Mouse (Mus musculus): ENCODE measurements around the gene D930007J09Rik.

Gene D930007J09Rik

DNA sequence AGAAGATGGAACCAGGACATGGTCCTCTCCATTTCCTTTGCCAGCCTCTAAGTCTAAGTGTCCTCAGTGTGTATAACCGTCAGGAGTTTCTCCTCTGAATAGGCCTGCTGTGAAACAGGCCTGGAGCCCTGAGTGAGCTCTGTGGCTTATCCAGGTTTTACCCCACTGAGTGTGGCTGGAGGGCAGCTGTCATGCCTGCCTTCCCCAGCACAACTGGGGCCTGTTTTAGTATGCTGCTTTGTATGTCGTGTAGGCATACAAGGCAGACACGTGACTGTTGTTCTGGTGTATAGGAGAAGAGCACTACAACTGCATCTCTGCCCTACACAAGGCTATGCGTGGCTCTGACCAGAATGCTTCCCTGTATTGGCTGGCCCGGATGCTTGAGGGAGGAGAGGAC, 17.3 kb upstream of the D930007J09Rik start:
- DNase-seq (ENCODE audit: extremely low spot score) = no peak

DNA sequence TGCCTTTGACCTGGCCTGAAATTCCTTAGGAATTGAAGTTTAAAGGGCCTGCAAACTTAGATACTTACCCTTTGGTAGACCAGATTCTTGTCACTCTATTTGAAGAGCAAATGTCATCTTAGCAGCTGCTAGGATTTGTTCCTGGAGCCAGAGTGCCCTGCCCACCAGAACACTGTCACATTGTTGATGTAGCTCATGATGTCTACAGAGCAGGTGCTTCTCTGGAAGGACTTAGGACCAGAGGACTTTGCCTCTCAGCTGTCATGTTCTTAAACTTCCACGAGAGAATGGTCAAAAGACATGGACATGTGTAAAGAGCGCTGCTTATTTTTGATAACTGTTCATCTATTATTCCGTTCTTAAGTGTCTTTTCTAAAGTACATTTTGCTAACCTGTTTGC, 16.6 kb upstream of the D930007J09Rik start:
- no peak for DNase-seq (ENCODE audit: extremely low spot score)

DNA sequence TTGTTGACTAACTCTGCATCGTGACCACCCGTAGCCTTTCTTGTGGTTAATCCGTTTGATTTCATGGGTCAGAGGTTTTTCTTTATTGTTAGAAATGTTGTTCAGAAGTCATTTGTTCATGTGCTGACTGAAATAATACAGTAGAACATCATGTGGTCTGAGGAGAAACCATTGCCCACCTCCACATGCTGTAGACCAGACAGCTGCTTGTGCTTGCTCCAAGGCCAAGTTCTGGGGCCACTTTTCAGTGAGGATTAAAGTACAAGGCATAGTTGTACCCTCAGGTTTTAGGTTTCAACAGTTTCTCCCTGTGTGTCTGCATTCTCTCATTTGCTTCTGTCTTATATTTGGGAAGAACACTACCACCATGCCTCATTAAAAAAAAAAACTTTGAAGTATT, 5.0 kb upstream of the D930007J09Rik start:
- no peak for DNase-seq (ENCODE audit: extremely low spot score)

DNA sequence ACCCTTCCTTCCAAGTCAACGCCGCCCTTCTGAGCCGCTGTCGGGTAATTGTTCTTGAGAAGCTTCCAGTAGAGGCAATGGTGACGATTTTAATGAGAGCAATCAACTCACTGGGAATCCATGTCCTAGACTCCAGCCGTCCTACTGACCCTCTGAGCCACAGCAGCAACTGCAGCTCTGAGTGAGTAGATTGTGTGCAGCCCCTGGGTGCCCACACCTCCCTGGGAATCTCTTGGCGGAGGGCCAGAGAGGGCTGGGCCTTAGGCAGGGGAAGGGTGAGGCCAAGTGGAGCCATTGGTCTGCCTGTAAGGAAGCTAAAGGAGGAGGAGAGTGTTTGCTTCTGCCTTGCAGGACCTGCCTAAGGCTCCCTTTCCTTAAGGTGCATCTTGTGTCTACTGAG, 4.2 kb upstream of the D930007J09Rik start:
- no peak for DNase-seq (ENCODE audit: extremely low spot score)

DNA sequence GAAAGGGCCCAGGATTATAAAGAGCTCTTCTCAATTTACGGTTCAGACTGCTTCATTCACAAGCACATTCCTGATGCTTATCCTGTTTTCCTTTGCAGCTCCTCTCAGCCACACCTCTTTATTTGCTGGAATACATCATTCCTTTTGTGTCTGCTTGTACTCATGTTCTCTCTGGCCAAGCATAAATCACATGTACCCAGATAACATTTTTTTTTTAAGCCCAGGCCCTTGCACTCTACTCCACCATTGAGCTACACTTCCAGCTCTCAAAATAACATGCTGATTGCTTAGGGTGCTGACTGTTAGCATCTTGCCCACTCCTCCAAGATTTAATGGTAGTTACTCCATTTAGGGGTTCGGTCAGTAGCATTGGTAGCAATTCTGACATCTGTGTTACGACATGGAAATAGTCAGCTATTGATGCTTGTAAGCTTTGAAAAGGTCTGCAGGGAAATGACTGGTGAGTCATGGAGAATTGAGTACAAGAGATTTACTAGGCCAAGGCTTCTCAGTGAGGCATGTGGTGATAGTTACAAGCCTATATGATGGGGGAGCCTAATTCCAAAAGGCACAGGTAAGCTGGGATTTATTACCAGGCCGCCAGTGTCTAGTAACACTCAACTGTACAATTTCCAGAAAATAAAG, 1.2 kb upstream of the D930007J09Rik start:
- no peak for DNase-seq (ENCODE audit: extremely low spot score)

DNA sequence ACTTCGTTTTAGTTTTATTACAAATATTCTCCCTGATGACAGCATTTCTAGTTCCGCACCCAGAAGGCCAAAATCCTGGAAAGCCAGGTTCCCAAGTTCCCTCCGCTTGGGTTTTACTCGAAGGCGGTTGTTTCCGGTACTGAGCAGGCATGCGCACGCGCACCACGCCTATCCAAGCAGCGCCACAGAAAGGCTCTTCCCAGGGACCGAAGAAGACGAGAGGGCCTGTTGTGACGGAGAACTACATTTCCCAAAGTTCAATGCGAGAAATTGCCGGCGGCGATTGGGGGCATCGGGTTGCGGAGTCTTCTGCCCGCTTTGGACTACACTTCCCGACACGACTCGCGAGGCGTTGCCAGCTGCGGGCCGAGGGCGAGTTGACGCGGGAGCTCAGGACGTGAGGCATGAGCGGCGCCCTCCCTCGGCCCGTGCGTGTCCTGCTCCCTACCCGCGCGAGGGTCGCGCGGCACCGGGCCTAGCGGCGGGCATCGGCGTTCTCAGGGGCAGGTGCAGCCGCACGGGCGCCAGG, 892 bp downstream of the D930007J09Rik start, which contains the start of gene Wrnip1:
Gene Wrnip1 (plus strand): TSS at position 346 of the 529 bp plus-strand sequence.
- DNase-seq (ENCODE audit: extremely low spot score) = peak; percentile 97

DNA sequence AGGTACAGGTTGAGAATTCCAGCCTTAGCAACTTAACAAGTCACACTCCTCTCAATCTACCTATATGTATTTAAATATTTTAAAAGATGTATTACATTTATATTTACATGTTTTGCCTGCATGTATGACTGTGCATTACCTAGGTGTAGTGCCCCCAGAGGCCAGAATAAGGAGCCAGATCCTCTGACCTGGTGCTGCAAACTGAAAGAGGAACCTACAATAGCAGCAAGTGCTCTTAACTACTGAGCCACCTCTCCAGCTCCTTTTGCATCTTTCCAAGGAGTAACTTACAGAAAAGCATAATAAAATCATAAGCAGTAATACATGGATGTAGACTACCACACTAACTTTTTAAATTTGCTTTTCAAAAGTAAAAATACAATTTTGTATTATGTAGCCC, 1.8 kb downstream of the D930007J09Rik start:
- DNase-seq (ENCODE audit: extremely low spot score) = no peak

DNA sequence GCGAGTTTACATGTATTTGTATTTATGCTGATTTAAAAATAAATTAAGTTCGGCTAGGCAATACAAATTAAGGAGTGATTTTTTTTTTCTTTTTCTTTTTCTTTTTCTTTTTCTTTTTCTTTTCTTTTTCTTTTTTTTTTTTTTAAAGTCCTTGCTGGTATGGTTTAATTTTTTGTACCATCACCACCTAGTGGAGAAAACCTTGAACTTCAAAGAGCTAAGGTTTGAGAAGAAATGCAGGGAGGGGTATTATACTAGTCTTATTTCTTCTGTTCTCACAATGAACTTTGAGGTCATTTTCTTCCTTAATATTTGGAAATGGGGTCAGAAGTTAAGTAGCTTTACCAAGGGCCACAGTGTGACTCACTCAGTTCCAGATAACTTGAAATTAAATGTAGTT, 3.5 kb downstream of the D930007J09Rik start:
- DNase-seq (ENCODE audit: extremely low spot score) = no peak

DNA sequence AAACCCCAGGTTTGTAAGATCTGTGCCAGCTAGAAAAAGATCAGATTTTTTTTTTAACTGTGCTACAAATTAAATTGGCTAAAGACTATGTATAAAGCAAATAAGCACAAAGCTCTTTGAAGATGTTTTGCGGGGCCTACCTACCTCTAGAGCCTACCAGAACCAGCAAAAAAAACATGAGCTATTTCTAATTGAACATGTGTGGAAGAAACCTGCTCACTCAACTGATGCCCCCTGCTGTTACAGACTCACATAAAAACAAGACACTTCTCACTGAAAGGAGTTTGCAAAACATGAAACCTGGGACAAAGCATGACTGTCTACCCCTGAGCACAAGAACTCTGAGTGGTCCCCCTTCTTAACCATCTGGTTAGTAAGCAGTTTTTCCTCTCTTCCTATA, 5.6 kb downstream of the D930007J09Rik start:
- no peak for DNase-seq (ENCODE audit: extremely low spot score)

DNA sequence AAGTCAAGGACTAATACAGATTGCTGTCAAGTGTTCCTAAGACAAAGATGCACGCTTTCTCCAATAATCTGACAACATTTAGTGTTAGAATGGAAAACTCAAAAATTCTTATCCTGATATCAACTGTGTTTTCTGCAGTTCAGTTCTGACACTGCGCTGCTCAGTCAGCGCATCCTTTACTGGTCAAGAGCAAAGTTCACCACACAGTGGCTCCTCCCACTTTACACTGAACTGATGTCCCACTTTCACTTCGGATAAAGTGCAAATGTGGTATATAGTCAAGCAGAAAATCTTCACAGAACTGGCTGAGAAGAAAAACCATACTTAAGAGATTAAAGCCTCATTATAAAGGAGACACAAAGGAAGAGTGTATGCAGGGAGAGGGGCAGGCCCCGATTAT, 7.5 kb downstream of the D930007J09Rik start:
- no peak for DNase-seq (ENCODE audit: extremely low spot score)

DNA sequence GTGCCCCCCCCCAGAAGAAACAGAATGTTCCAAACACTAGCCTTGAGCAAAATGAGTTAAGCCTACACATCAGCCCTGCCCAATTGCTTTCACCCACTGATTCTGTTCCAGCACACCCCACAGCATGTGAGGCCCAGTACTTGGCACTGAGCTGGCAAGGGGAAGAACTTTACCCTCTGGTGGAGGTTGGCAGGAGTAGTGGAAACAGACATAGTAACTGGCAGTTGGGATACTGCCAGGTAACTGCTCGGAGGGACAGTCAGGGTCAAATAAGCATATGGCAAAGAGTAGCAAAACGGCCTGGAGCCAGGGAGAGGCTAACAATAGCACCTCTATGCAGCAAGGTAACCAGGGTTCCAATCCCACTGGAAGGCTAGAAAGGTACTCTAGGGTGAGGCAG, 8.0 kb downstream of the D930007J09Rik start:
- DNase-seq (ENCODE audit: extremely low spot score) = no peak

DNA sequence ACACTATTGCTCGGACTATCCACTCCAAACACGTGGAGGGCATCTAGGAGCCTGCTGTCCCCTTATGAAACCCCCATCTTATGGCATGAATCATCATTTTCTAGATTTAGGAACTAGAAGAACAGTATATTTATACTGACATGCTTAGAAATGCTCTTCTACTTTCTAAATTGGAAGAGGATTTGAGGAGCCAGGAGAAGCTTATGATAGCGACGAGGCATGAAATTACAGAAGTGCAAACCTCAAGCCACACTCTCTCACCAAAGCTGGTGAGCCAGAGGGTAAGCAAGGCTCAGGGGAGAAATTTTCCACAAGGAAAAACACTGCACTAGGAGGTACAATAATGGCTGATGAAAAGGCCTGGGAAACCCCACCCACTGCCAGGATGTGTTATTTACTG, 12.9 kb downstream of the D930007J09Rik start:
- no peak for DNase-seq (ENCODE audit: extremely low spot score)

DNA sequence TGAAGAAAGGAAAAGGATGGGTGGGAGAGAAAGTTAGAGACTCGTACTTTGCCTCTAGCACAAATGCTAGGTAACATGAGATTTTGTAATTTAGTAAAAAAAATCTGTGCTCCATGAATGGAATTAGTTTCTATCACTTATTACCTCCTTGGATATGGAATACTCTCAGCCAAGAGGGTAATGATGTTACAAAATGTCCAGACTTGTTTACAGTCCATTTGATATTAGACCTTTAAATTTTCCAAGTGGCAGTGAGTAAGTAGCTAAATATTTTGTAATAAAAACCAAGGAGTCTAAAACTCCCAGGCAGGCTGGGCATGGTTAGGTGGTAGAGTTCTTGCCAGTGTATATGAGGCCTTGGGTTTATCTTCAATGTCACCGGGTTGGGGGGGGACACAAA, 15.1 kb downstream of the D930007J09Rik start:
- no peak for DNase-seq (ENCODE audit: extremely low spot score)

DNA sequence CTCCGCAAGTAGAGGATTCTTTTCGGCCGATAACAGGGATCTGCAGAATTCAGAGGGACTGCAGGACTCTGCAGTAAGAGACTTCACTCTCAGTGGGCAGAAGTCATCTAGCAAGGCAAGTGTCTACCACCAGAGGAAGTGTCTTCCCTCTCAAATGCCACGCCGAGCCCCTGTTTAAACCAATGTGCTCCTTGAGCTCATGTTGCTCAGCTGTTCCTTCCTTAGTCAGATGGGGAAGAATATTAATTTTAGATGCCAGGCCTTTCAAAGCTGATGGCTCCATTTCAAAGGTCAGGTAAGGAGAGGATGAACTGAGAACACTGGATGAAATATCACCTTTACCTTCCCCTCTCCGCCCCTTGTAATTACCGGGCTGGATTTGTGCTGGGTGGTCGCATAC, 18.8 kb downstream of the D930007J09Rik start, which contains the start of gene Mylk4:
Gene Mylk4 (minus strand): TSS at position 139 of the 400 bp plus-strand sequence.
- no peak for DNase-seq (ENCODE audit: extremely low spot score)

DNA sequence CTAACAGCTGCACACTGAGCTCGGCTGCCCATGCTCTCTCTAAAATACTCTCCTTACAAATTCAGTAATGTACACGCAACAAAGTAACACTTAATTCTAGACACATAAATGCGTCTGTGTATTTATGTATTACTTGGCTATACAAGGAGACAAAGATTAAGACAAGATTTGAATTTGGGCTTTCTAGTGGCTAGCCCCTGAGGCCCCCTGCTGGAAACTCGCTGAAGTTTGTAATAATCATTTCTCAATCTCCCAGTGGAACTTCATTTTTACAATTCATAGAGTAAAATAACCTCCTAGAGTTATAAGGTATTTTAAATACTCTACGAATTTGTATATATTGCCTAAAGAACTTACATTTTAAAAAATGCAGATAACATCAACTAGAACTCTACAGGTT, 19.6 kb downstream of the D930007J09Rik start:
- DNase-seq (ENCODE audit: extremely low spot score) = no peak

DNA sequence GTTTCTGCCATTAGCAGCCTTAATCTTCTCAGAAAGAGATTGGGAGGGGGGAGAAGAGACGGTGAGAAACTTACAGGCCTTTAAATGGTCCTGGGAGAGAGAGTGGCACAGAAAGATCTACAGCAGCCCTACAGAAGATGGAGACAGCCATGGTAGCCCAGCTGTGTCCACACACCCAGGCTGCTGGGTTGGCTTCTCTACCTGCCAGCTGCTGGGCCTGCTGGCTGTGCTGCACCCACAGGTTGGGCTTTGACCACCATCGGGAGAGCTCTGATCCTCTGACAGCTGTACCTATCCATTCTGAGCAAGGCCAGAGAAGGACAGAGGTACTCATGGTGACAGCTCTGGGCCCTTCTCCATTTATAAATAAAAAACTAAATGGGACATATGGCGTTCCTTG, 23.8 kb downstream of the D930007J09Rik start:
- no peak for DNase-seq (ENCODE audit: extremely low spot score)

DNA sequence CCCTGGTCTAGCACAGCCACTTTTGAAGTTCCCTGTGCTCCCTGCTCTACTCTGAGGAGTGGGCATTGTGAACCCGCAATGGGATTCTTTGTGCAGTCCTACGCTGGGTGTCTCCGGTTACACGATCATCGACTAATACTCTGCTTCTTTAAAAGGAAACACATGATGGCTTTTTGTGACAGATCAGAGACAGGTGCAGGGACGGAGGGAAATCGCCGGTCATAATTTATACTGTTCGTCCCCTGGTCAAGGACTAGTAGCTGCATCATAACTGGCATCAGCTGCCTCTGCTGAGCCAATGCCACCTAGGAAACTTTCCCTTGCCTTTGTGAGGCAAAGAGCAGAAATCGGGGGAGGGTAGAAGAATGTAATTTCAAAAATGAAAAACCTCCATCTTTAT, 26.3 kb downstream of the D930007J09Rik start:
- DNase-seq (ENCODE audit: extremely low spot score) = no peak

DNA sequence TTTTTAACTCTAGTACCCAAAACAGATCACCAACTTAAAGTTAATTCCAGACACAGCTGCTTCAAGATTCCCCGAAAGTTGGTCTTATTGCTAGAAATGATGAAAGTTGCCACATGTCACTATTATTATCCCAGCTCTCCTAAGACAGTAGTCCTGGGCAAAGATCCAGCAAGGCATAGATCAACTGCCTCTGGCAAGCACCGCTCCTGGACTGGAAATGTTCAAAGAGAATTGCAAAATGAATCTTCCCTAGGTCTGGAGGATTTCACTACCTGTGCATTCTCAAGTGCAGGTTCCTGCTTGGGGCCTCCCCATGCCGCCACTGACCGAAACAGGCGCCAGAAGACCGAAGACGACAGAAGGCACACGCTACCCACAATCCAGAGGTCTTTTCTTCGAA, 26.8 kb downstream of the D930007J09Rik start:
- no peak for DNase-seq (ENCODE audit: extremely low spot score)

DNA sequence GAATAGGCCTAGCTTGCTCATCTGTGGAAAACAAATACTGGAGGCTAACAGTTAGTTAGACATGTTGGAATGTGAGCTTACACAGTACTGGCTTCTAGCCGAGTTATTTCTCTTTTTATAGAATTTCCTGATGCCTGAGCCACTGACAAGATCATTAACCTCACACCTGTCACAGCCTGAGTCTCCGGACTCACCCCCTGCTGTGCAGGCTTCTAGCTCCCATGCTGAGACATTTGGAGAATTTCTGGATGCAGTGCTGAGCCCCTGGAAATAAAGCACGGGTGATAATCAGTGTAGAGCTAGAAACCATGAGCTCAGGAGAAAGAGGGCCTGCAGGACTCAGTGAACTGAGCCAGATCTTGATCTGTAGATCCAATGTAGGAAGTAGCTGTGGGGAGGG, 32.7 kb downstream of the D930007J09Rik start:
- DNase-seq (ENCODE audit: extremely low spot score) = no peak

DNA sequence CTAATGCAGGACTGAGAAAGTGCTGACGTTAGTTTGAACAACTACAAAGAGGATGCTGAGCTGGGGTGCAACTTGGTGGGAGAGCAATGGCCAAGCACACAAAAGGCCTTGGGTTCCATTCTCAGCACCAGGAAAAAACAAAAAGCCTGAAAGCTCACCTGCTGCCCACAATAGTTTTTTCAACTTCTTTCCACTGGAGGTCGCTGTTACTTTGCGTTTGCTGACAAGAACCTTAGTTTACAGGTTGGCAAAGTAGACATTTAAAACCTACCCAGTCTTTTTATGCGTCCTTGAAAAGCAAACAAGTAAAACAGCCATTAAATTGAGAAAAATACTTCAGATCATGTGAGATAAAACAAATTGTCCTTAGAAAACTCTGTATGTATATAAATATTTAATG, 34.5 kb downstream of the D930007J09Rik start:
- DNase-seq (ENCODE audit: extremely low spot score) = peak; percentile 42

DNA sequence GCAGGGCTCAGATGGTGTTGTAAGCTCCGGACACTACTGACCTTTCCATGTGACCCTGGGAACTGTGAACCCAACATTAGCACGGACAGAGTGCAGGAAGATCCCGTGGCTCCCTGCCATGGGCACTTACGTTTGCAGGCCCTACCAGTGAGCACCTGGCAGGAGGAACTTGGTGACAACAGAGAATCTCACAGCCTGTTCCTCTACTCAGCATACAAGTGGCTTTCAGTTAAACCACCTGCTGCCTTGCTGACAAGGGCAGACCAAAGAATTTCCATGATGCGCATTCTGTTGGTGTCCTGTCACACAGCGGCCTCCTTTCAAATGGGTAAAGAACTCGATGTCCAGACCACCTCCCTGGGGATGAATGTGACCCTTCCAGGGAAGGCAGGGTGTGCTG, 38.2 kb downstream of the D930007J09Rik start:
- no peak for DNase-seq (ENCODE audit: extremely low spot score)

DNA sequence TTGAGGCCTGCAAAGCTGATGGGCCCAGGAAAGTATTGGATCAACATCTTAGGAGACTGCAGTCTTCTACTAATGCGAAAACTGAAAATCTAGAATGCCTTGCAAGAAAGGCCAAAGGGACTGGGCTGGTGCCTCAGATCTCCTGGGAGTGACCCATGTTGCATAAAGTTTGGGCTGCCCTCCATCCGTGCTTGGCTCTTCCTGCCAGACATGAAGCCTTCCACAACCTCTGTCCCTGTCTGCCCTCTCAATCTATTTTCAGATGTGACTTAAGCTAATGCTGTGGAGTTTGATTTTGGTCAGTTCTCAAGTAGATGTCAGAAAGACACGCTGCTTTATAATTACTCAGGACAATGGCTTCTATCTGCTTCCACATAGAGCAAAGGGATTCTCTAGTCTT, 39.5 kb downstream of the D930007J09Rik start:
- DNase-seq (ENCODE audit: extremely low spot score) = no peak

DNA sequence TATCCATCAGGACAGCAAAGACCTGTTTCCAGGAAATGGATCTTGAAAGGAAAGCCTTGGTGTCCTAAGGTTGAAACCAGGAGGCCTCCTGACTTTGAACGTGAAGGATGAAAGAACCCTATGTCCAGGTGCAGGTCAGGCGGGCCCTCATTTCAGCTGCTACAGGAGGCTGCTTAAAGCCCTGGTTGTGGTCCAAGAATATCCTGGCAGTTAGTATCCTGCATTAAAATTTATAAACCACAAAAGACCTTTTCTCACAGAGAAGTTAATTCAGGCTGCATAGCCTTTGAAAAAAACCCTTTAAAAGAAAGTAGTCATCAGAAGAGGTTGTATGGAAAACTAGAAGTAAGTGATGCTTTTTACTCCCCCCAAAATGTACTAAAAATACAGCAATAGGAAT, 41.9 kb downstream of the D930007J09Rik start:
- DNase-seq (ENCODE audit: extremely low spot score) = no peak

DNA sequence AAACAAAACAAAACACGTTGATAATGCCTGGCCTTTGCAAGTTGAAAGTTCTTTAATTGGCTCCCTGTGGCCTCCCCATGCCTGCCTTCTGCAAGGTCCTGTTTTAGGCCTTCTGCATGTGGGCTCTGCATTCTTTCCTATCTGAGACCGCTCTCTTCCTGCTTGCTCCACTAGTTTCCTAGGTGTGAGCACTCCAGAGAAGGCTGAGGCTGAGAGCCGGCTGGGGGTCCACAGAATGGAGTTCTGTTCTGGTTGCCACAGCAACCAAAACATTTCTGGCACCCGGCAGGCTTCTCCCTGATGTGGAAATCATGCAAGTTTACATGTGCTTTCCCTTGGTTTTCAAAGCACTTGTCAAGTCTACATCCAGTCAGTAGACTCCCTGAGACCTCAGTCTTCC, 43.6 kb downstream of the D930007J09Rik start:
- DNase-seq (ENCODE audit: extremely low spot score) = no peak
